In the genomic region with DNA sequence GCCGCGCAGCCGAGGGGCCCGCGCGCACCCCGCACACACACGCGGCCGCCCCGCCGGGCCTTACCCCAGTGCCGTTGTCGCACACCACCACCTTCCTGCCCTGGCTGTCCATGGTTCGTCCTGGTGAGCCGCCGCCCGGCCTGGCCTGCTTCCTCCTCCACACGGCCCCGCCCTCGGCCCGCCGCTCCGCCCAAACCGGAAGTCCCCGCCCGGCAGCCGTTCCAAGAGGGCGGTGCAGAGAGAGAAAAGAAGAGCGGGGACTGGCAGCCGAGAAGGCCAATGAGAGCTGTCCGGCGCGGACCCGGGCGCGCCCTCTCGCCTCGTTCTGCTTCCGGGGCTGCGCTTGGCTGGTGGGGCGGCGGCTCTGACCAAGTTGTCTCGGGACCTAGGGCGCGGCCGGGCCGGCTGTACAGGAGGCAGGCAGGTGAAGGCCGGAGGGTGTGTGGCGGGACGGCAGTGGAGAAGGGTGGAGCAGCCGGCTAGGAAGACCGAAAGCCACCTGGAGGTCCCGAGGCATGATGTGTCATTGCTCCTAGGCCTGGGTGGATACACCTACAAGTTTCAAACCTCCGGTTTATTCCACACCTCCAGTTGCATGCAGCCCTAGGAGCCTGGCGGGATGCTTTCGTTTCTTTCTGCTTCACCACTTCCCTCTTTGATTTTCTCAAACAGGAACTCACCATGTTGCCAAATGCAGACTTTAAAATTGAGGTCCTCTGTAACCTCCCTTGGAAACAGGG, we compare ENCODE assay signal across 8 mouse cellular contexts. TPM values are rescaled to one million over a fixed set of nuclear protein-coding genes. Genes with fewer than 3 reads are reported as not detected.
A peak's percentile ranks its signal among the peaks of the same experiment; 100 is the strongest.
DNase-seq lines count a peak whose midpoint lies in the region; ATAC-seq and TF ChIP-seq lines count a peak whose summit lies in the region.

A gene (minus strand): TSS at position 173 of the 740 bp plus-strand sequence.

- TF ChIP-seq CTCF in lung, postnatal 0 days (IDR thresholded peaks at IDR 0.05), result no peak

- peak within 1 kb of the TSS; percentile 90 for H3K4me3 ChIP-seq in hindbrain, embryonic 10.5 days
- peak within 1 kb of the TSS; percentile 92 for H3K4me3 ChIP-seq in lung, postnatal 0 days (ENCODE audit: low read depth, low read length)

- peak within 1 kb of the TSS; percentile 64 for H3K4me2 ChIP-seq in lung, postnatal 0 days (replicated peaks; ENCODE audit: low read depth, low read length)

- no peaks in the 10 kb centered on the region for H3K27me3 ChIP-seq in hindbrain, embryonic 10.5 days (ENCODE audit: insufficient read depth, poor library complexity, severe bottlenecking)
- H3K27me3 ChIP-seq in lung, postnatal 0 days (replicated peaks; ENCODE audit: insufficient read depth, low read length), result no peaks in the 10 kb centered on the region

- peaks cover 26% of the 10 kb centered on the region for H3K36me3 ChIP-seq in hindbrain, embryonic 10.5 days
- no peaks in the 10 kb centered on the region for H3K36me3 ChIP-seq in lung, postnatal 0 days (ENCODE audit: insufficient read depth, low read length)

- under 1% methylated on average over 55 of the region's 57 CpGs for WGBS in hindbrain, embryonic 10.5 days
- WGBS in lung, postnatal 0 days, result 0% methylated on average over 31 of the region's 57 CpGs

- peak; percentile 46; the same call in 1 of the 2 replicates for TF ChIP-seq EP300 in lung, postnatal 0 days (IDR thresholded peaks at IDR 0.05)

- H3K4me1 ChIP-seq in hindbrain, embryonic 10.5 days (replicated peaks), result peaks cover 18% of the 10 kb centered on the region
- peaks cover 9% of the 10 kb centered on the region; the same call in 1 of the 2 replicates for H3K4me1 ChIP-seq in lung, postnatal 0 days (ENCODE audit: insufficient read depth, low read depth, low read length)

- peak; percentile 99 for DNase-seq in MN1 (ENCODE audit: low spot score)
- peak; percentile 96 for DNase-seq in cerebellum, adult 9-10 months
- peak; percentile 98 for DNase-seq in hindbrain, embryonic 10.5 days (ENCODE audit: low spot score)
- DNase-seq in layer of hippocampus, adult 9-11 months, result peak; percentile 96
- peak; percentile 99 for DNase-seq in lung, postnatal 0 days (ENCODE audit: low spot score)
- peak; percentile 96 for DNase-seq in ovary, postnatal 14 days (ENCODE audit: low spot score)
- peak; percentile 98 for DNase-seq in thymus, postnatal 14 days

- no peaks in the 10 kb centered on the region for H3K9me3 ChIP-seq in hindbrain, embryonic 10.5 days
- H3K9me3 ChIP-seq in lung, postnatal 0 days (ENCODE audit: low read length), result no peaks in the 10 kb centered on the region

- peak within 1 kb of the TSS; percentile 89 for H3K9ac ChIP-seq in lung, postnatal 0 days (replicated peaks; ENCODE audit: low read depth)

- peak; percentile 95 for ATAC-seq in frontal cortex, adult (ENCODE audit: low TSS enrichment)
- peak; percentile 97 for ATAC-seq in lung, postnatal 0 days

- H3K27ac ChIP-seq in hindbrain, embryonic 10.5 days, result peak within 1 kb of the TSS; percentile 94
- peak within 1 kb of the TSS; percentile 98 for H3K27ac ChIP-seq in lung, postnatal 0 days (ENCODE audit: low read length)

RNA-seq across cellular contexts. Expression of the gene that starts here (rescaled TPM):
- 104 and 111 TPM in 2 replicates for polyA plus RNA-seq in hindbrain, embryonic 10.5 days (2016; fragmentation: Nextera tagmentation; extraction: Ambion mirVana)
- polyA plus RNA-seq in lung, postnatal 0 days (2015; fragmentation: Nextera tagmentation; extraction: Ambion mirVana), result 93.1 and 103 TPM in 2 replicates

Comparison
In these comparisons a context has a peak if more than half of its experiments do, and no peak if none do; other contexts are left out.
1. Peak in every context shown above with its lines: DNase-seq, ATAC-seq, H3K4me3 ChIP-seq and H3K27ac ChIP-seq.